Mouse (Mus musculus): ENCODE measurements around the gene Ncf2.

DNA sequence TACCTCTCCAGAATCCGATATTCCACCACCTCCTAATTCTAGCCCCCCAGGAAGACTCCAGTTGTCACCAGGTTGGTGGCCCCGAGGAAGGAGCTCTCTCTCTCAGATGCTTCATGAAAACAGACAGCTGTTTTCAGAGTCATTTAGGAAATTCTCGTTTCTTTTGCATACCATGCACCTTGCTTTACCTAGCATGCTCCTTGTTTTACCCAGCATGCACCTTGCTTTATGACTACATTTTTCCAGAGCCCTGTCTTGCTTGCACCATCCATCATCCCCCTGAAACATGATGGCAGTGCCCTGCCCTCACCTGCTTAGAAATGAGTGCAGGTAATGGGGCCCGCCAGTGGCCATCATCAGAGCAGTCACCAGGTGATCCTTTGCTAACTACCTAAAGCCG is 31.6 kb downstream of the Ncf2 start:
- TF ChIP-seq CTCF (IDR thresholded peaks at IDR 0.05; ENCODE audit: control insufficient read depth, insufficient read depth, insufficient read length): no peak
- no peak for TF ChIP-seq USF1 (IDR thresholded peaks at IDR 0.05; ENCODE audit: low read depth)
- TF ChIP-seq MYOG (IDR thresholded peaks at IDR 0.05; ENCODE audit: control insufficient read depth, extremely low read depth, insufficient read length): no peak
- no peak for TF ChIP-seq MAX (IDR thresholded peaks at IDR 0.05)
- no peak for TF ChIP-seq FOSL1 (IDR thresholded peaks at IDR 0.05; ENCODE audit: insufficient read depth, low read length, poor library complexity, severe bottlenecking)

Data from C2C12 (cell line).